Mouse (Mus musculus) hindbrain, embryonic 13.5 days (tissue): Measurements from ENCODE around the gene Nup98. TPM values are rescaled to one million over a fixed set of nuclear protein-coding genes. Genes with fewer than 3 reads are reported as not detected.

Experiments used
- ATAC-seq: fragments of 200-750 bp; cut with Nextera tagmentation; 2 replicates; pipeline ENCODE4 v1.8.0; 2017; ENCODE audit warnings: moderate TSS enrichment; ENCODE audit not compliant: low FRiP score
- H3K27ac ChIP-seq: fragments of 300-500 bp; sonication (generic); 2 replicates; pipeline ENCODE4 v1.5.1; 2015; ENCODE audit warnings: inconsistent platforms, mild to moderate bottlenecking, moderate library complexity
- H3K27me3 ChIP-seq: fragments of 300-500 bp; sonication (generic); 2 replicates; pipeline ENCODE4 v1.6.1; 2015; ENCODE audit warnings: mild to moderate bottlenecking, inconsistent platforms
- H3K36me3 ChIP-seq: fragments of 300-500 bp; sonication (generic); 2 replicates; pipeline ENCODE4 v1.6.1; 2015; ENCODE audit warnings: mild to moderate bottlenecking, inconsistent platforms
- H3K4me1 ChIP-seq: fragments of 300-500 bp; sonication (generic); replicated peaks from 2 replicates; pipeline ENCODE4 v1.6.1; 2015; ENCODE audit warnings: inconsistent platforms
- H3K4me2 ChIP-seq: fragments of 300-500 bp; sonication (generic); 2 replicates; pipeline ENCODE4 v1.6.1; 2015; ENCODE audit warnings: inconsistent platforms, mild to moderate bottlenecking, moderate library complexity
- H3K4me3 ChIP-seq: fragments of 300-500 bp; sonication (generic); 2 replicates; pipeline ENCODE4 v1.5.1; 2015; ENCODE audit warnings: mild to moderate bottlenecking, inconsistent platforms
- H3K9ac ChIP-seq: fragments of 300-500 bp; sonication (generic); 2 replicates; pipeline ENCODE4 v1.6.1; 2015; ENCODE audit warnings: mild to moderate bottlenecking, inconsistent platforms
- H3K9me3 ChIP-seq: fragments of 300-500 bp; sonication (generic); 2 replicates; pipeline ENCODE4 v1.6.1; 2016; ENCODE audit warnings: inconsistent platforms
- WGBS: fragments of 180-500 bp; shearing (Covaris S2); methylation state at CpG from one replicate; pipeline ENCODE4 v1.1.7; 2015; 5-methylcytosine and 5-hydroxymethylcytosine counted together
- polyA plus RNA-seq: library from polyadenylated mRNA; unstranded; fragments of >200 nt; fragmentation: Nextera tagmentation; extraction: Ambion mirVana; gene quantifications from 2 replicates; pipeline ENCODE4 v1.2.1, GENCODE M21; 2015

Nup98 gene
- polyA plus RNA-seq, 1 experiment from 2014 or later: 23.4 TPM

GRCm38 (mm10) chr7:102106700-102107141, 103.3 kb downstream of the Nup98 start:
- Histone ChIP-seq H3K4me1 (peaks cover 18% of the 10 kb centered on the region), H3K4me3 (peak overlapping the region; percentile 24), H3K36me3 (no peaks in the 10 kb centered on the region), H3K9me3 (no peaks in the 10 kb centered on the region), H3K4me2 (peak overlapping the region; percentile 52), H3K9ac (peak overlapping the region; percentile 43), H3K27ac (no peak overlapping the region), H3K27me3 (no peaks in the 10 kb centered on the region)
- WGBS: 21% methylated on average over 23 of the region's 23 CpGs
- no peak for ATAC-seq

GRCm38 (mm10) chr7:102104126-102104525, 105.8 kb downstream of the Nup98 start:
- no peaks in the 10 kb centered on the region for H3K36me3 ChIP-seq
- 77% methylated on average over 5 of the region's 5 CpGs for WGBS
- H3K27ac ChIP-seq: no peak overlapping the region
- no peak overlapping the region for H3K4me3 ChIP-seq
- no peak overlapping the region for H3K4me2 ChIP-seq
- no peak for ATAC-seq
- no peak overlapping the region for H3K9ac ChIP-seq
- H3K4me1 ChIP-seq: peaks cover 30% of the 10 kb centered on the region
- no peaks in the 10 kb centered on the region for H3K9me3 ChIP-seq
- 0 out of 2 replicates have a peak, but pooled peaks cover 3% of the 10 kb centered on the region for H3K27me3 ChIP-seq

DNA sequence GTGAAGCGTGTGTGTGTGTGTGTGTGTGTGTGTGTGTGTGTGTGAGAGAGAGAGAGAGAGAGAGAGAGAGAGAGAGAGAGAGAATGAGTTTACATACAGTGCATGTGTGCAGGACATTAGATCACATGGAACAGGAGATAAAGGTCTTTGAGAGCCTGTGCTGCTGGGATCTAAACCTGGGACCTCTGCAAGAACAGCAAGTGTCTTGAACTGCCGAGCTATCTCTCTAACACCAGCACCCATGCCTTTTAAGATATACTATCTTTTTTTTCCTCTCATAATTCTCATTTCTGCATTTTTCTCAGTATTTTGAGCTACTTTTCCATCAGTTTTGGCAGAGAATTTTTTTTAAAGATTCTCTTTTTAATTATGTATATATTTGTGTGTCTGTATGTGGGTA, 106.4 kb downstream of the Nup98 start:
- WGBS: 93% methylated on average over 2 of the region's 2 CpGs
- peaks cover 30% of the 10 kb centered on the region for H3K4me1 ChIP-seq
- no peak overlapping the region for H3K27ac ChIP-seq
- H3K9me3 ChIP-seq: no peaks in the 10 kb centered on the region
- no peak overlapping the region for H3K4me3 ChIP-seq
- H3K27me3 ChIP-seq: 0 out of 2 replicates have a peak, but pooled peaks cover 3% of the 10 kb centered on the region
- no peak overlapping the region for H3K9ac ChIP-seq
- ATAC-seq: no peak
- no peak overlapping the region for H3K4me2 ChIP-seq
- H3K36me3 ChIP-seq: no peaks in the 10 kb centered on the region

DNA sequence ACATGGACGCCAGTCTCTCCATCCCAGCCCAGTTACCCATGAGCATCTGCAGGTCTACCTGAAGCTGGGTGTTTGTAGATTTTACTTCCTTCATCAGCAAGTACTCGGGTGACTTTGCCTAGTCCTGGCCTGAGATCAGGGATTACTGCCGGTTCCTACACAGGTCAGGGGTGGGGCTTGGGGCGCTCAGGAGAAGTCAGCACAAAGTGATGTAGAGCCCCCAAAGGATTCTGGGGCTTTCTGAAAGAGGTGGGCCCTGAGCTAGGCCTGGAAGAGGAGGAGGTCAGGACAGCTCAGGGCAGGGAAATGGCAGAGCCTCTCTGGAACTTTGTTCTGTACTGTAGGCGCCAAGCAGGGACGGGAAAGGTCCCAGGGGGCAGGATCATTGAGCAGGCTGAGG, 107.3 kb downstream of the Nup98 start:
- ATAC-seq: no peak
- 0 out of 2 replicates have a peak, but pooled peaks cover 3% of the 10 kb centered on the region for H3K27me3 ChIP-seq
- WGBS: 51% methylated on average over 6 of the region's 6 CpGs
- H3K4me1 ChIP-seq: peaks cover 30% of the 10 kb centered on the region
- H3K36me3 ChIP-seq: no peaks in the 10 kb centered on the region
- no peak overlapping the region for H3K4me3 ChIP-seq
- H3K9ac ChIP-seq: no peak overlapping the region
- H3K27ac ChIP-seq: no peak overlapping the region
- no peak overlapping the region for H3K4me2 ChIP-seq
- no peaks in the 10 kb centered on the region for H3K9me3 ChIP-seq

GRCm38 (mm10) chr7:102102241-102102640, 107.7 kb downstream of the Nup98 start:
- no peak overlapping the region for H3K4me3 ChIP-seq
- ATAC-seq: no peak
- 0 out of 2 replicates have a peak, but pooled peaks cover 3% of the 10 kb centered on the region for H3K27me3 ChIP-seq
- H3K4me1 ChIP-seq: peaks cover 30% of the 10 kb centered on the region
- H3K9me3 ChIP-seq: no peaks in the 10 kb centered on the region
- 35% methylated on average over 8 of the region's 8 CpGs for WGBS
- no peak overlapping the region for H3K4me2 ChIP-seq
- H3K36me3 ChIP-seq: no peaks in the 10 kb centered on the region; the same call in 1 of the 2 replicates
- no peak overlapping the region for H3K9ac ChIP-seq
- H3K27ac ChIP-seq: no peak overlapping the region

DNA sequence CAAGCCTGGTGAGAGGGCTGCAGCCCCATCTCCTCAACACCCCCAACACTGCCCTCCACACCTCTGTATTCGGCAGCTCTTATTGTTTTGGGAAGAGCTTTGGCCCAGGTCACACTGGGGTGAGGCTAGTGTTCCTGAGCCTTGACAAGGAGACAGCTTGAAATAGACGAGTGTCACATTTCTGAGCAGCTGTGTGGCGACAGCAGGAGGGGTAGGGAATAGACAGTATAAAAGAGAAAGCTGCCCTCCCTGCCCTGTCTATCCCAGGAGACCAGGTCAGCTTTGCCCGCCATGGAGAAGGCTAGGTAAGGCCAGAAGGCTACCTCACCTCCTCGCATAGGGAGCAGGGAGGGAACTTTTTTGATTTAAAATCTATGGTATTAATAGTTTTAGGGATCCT, 108.5 kb downstream of the Nup98 start, which contains the start of gene Art1:
Gene Art1, plus strand, starts transcription at position 257 of the 400 bp plus-strand sequence.
- H3K9ac ChIP-seq: no peak within 1 kb of the TSS
- H3K27me3 ChIP-seq: 0 out of 2 replicates have a peak, but pooled peaks cover 3% of the 10 kb centered on the region
- ATAC-seq: no peak
- H3K9me3 ChIP-seq: no peaks in the 10 kb centered on the region
- H3K4me3 ChIP-seq: no peak within 1 kb of the TSS
- 32% methylated on average over 5 of the region's 5 CpGs for WGBS
- no peak within 1 kb of the TSS for H3K4me2 ChIP-seq
- H3K36me3 ChIP-seq: peaks cover 4% of the 10 kb centered on the region
- 0 out of 2 replicates have a peak within 1 kb of the TSS, but pooled peaks have one; percentile 15 for H3K27ac ChIP-seq
- H3K4me1 ChIP-seq: peaks cover 22% of the 10 kb centered on the region

- 63% methylated on average over 5 of the region's 5 CpGs for WGBS
- peaks cover 4% of the 10 kb centered on the region for H3K36me3 ChIP-seq
- no peak overlapping the region for H3K4me3 ChIP-seq
- no peak for ATAC-seq
- H3K4me1 ChIP-seq: peaks cover 22% of the 10 kb centered on the region
- no peak overlapping the region for H3K9ac ChIP-seq
- no peak overlapping the region for H3K4me2 ChIP-seq
- H3K9me3 ChIP-seq: no peaks in the 10 kb centered on the region
- H3K27ac ChIP-seq: no peak overlapping the region
- H3K27me3 ChIP-seq: 0 out of 2 replicates have a peak, but pooled peaks cover 3% of the 10 kb centered on the region
Observed at GRCm38 (mm10) chr7:102100868-102101267, 109.1 kb downstream of the Nup98 start.

DNA sequence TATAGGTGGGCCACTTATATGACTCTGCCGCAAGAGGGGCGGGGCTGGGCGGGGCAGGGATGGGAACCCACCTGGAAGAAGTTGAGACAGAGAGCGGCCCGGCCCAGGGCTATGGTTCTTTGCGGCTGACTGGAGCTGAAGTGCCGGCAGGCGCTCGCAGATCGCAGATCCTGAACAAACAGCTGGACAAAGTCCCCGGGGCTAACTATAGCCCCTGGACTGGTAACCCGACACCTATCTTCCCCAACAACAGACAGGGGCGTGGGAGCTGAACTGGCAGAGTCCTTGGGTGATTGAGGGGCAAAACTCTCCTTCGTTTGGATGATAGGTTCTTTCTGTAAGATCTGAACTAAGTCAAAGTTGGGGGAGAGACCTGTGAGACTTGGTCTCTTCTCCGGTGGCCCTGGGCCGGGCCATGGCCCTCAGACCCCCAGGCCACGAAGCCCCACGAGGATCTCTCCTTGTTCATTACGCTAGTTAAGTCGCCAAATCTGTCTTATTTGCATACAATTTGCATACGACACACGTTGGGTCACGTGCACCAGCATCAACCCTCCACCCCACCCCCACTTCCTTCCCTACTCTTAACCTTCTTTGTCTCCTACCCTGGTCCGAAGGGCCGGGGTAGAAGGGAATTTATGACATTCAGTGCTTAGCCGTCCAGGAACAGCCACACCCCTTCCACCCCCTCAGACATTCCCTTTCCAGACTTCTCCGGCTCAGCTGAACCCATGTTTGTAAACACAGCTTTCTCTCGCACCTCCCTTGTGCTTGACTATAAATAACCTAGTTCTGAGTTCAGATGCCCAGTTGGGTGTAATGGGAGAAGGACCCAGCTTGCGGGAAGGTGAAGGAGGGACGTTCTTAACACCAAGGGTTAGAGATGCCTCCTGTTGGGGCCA, 110.0 kb downstream of the Nup98 start:
- peak overlapping the region; percentile 18 for H3K4me3 ChIP-seq

GRCm38 (mm10) chr7:102087336-102087735, 122.6 kb downstream of the Nup98 start:
- H3K9ac ChIP-seq: no peak overlapping the region
- ATAC-seq: no peak

More for the DNA sequence above, 110.0 kb downstream of the Nup98 start:
- peaks cover 22% of the 10 kb centered on the region for H3K4me1 ChIP-seq
- peak; percentile 55; the same call in 1 of the 2 replicates for ATAC-seq
- peaks cover 4% of the 10 kb centered on the region for H3K36me3 ChIP-seq
- H3K27ac ChIP-seq: no peak overlapping the region
- 0 out of 2 replicates have a peak, but pooled peaks cover 3% of the 10 kb centered on the region for H3K27me3 ChIP-seq
- WGBS: 4% methylated on average over 30 of the region's 30 CpGs
- no peaks in the 10 kb centered on the region for H3K9me3 ChIP-seq
- peak overlapping the region; percentile 49 for H3K4me2 ChIP-seq
- no peak overlapping the region for H3K9ac ChIP-seq

DNA sequence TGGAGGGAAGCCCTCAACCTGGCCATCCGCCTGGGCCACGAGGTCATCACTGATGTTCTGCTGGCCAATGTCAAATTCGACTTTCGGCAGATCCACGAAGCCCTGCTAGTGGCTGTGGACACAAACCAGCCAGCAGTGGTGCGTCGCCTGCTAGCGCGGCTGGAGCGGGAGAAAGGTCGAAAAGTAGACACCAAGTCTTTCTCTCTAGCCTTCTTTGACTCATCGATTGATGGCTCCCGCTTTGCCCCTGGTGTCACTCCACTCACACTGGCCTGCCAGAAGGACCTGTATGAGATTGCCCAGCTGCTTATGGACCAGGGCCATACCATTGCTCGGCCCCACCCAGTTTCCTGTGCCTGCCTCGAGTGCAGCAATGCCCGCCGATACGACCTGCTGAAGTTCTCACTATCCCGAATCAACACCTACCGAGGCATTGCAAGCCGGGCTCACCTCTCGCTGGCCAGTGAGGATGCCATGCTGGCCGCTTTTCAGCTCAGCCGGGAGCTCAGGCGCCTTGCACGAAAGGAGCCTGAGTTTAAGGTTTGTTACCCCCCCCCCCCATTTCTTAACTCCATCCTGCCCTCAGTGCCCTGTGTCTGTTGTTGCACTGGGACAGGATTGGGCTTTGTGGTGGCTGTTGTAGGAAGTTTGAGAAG, 125.8 kb downstream of the Nup98 start:
- Histone ChIP-seq H3K36me3 (peaks cover 82% of the 10 kb centered on the region), H3K27me3 (no peaks in the 10 kb centered on the region), H3K9ac (no peak overlapping the region), H3K9me3 (no peaks in the 10 kb centered on the region), H3K4me3 (no peak overlapping the region), H3K4me2 (no peak overlapping the region), H3K27ac (no peak overlapping the region), H3K4me1 (no peaks in the 10 kb centered on the region)
- no peak for ATAC-seq
- 92% methylated on average over 26 of the region's 26 CpGs for WGBS

More at GRCm38 (mm10) chr7:102087336-102087735, 122.6 kb downstream of the Nup98 start:
- Histone ChIP-seq H3K27me3 (no peaks in the 10 kb centered on the region), H3K27ac (no peak overlapping the region), H3K4me2 (no peak overlapping the region), H3K9me3 (no peaks in the 10 kb centered on the region), H3K36me3 (peaks cover 71% of the 10 kb centered on the region), H3K4me3 (no peak overlapping the region), H3K4me1 (no peaks in the 10 kb centered on the region)
- 81% methylated on average over 4 of the region's 4 CpGs for WGBS

GRCm38 (mm10) chr7:102082816-102083215, 127.2 kb downstream of the Nup98 start, which contains the start of gene Trpc2:
TSS of gene Trpc2 (plus strand) at chr7:102083116.
- WGBS: 83% methylated on average over 5 of the region's 5 CpGs
- H3K4me2 ChIP-seq: no peak within 1 kb of the TSS
- H3K9me3 ChIP-seq: no peaks in the 10 kb centered on the region
- H3K36me3 ChIP-seq: peaks cover 78% of the 10 kb centered on the region
- no peak within 1 kb of the TSS for H3K4me3 ChIP-seq
- H3K27me3 ChIP-seq: no peaks in the 10 kb centered on the region
- no peak for ATAC-seq
- H3K27ac ChIP-seq: no peak within 1 kb of the TSS
- no peaks in the 10 kb centered on the region for H3K4me1 ChIP-seq
- no peak within 1 kb of the TSS for H3K9ac ChIP-seq

DNA sequence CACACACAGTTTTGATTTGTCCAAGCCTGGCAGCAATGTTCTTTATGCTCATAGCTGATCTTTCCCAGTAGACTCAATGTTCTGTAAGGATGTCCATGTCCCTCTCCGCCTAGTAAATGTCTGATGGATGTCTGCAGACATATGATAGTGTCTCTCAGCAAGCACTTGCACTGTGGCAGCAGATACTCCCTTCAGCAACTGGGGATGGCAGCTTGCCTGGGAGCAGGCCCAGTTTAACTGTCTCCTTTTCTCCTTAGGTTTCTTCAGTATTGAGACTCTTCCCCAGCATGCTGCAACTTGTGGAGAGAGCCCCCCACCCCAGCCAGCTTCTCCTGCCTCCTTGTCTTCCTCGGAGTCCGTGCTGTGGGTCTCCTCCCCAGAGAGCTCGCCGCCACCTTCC, 128.2 kb downstream of the Nup98 start:
- ATAC-seq: no peak
- peaks cover 82% of the 10 kb centered on the region for H3K36me3 ChIP-seq
- 98% methylated on average over 5 of the region's 5 CpGs for WGBS
- H3K9ac ChIP-seq: no peak overlapping the region
- H3K4me2 ChIP-seq: no peak overlapping the region
- no peak overlapping the region for H3K27ac ChIP-seq
- H3K9me3 ChIP-seq: no peaks in the 10 kb centered on the region
- no peaks in the 10 kb centered on the region for H3K27me3 ChIP-seq
- no peak overlapping the region for H3K4me3 ChIP-seq
- H3K4me1 ChIP-seq: no peaks in the 10 kb centered on the region
